Mouse (Mus musculus) liver, embryonic 16.5 days (tissue): ENCODE measurements around the gene Hormad1. TPM values are rescaled to one million over a fixed set of nuclear protein-coding genes. Genes with fewer than 3 reads are reported as not detected.
"Not testable (repeated sequence)": the region's sequence is repeated elsewhere in the genome, so short reads cannot be mapped to it uniquely, and the experiment has no call there.

Experiments
- ATAC-seq: fragments of 200-750 bp; cut with Nextera tagmentation; 2 replicates; pipeline ENCODE4 v1.8.0; 2017; ENCODE audit warnings: low read depth, mild to moderate bottlenecking, moderate number of reproducible peaks, moderate library complexity
- H3K27ac ChIP-seq: fragments of 300-500 bp; sonication (generic); 2 replicates; pipeline ENCODE4 v1.5.1; 2014; ENCODE audit warnings: mild to moderate bottlenecking, low read length
- H3K27me3 ChIP-seq: fragments of 300-500 bp; sonication (generic); 2 replicates; pipeline ENCODE4 v1.6.1; 2014; ENCODE audit warnings: low read depth, low read length, mixed read lengths; ENCODE audit not compliant: control insufficient read depth, insufficient read depth
- H3K36me3 ChIP-seq: fragments of 300-500 bp; sonication (generic); 2 replicates; pipeline ENCODE4 v1.6.1; 2014; ENCODE audit warnings: mild to moderate bottlenecking; ENCODE audit not compliant: control insufficient read depth, insufficient read depth
- H3K4me1 ChIP-seq: fragments of 300-500 bp; sonication (generic); 2 replicates; pipeline ENCODE4 v1.6.1; 2014; ENCODE audit warnings: low read depth, low read length, mixed read lengths; ENCODE audit not compliant: control insufficient read depth
- H3K4me2 ChIP-seq: fragments of 300-500 bp; sonication (generic); 2 replicates; pipeline ENCODE4 v1.6.1; 2014; ENCODE audit warnings: low read depth, low read length, mixed read lengths
- H3K4me3 ChIP-seq: fragments of 300-500 bp; sonication (generic); 2 replicates; pipeline ENCODE4 v1.5.1; 2014; ENCODE audit warnings: low read depth, mild to moderate bottlenecking, low read length
- H3K9ac ChIP-seq: fragments of 300-500 bp; sonication (generic); 2 replicates; pipeline ENCODE4 v1.6.1; 2014; ENCODE audit warnings: low read depth, low read length
- H3K9me3 ChIP-seq: fragments of 300-500 bp; sonication (generic); replicated peaks from 2 replicates; pipeline ENCODE4 v1.6.1; 2016; ENCODE audit warnings: low read length; ENCODE audit not compliant: control insufficient read depth
- WGBS: fragments of 180-500 bp; shearing (Covaris S2); extraction: QIAGEN DNeasy Blood & Tissue Kit; methylation state at CpG from one replicate; pipeline ENCODE4 v1.1.7; 2014; ENCODE audit not compliant: insufficient replicate concordance; 5-methylcytosine and 5-hydroxymethylcytosine counted together
- polyA plus RNA-seq: library from polyadenylated mRNA; unstranded; fragments of >200 nt; fragmentation: Nextera tagmentation; extraction: Ambion mirVana; gene quantifications from 2 replicates; pipeline ENCODE4 v1.2.1, GENCODE M21; 2015

Hormad1 gene
- polyA plus RNA-seq, 1 experiment from 2014 or later = not detected

- not testable (repeated sequence) for H3K4me3 ChIP-seq, H3K9me3 ChIP-seq, H3K27me3 ChIP-seq, H3K4me1 ChIP-seq, H3K9ac ChIP-seq, H3K27ac ChIP-seq, H3K36me3 ChIP-seq, H3K4me2 ChIP-seq, ATAC-seq
- 28% methylated on average over 2 of the region's 2 CpGs for WGBS
Observed at GRCm38 (mm10) chr3:95541186-95541585, 18.3 kb upstream of the Hormad1 start.

DNA sequence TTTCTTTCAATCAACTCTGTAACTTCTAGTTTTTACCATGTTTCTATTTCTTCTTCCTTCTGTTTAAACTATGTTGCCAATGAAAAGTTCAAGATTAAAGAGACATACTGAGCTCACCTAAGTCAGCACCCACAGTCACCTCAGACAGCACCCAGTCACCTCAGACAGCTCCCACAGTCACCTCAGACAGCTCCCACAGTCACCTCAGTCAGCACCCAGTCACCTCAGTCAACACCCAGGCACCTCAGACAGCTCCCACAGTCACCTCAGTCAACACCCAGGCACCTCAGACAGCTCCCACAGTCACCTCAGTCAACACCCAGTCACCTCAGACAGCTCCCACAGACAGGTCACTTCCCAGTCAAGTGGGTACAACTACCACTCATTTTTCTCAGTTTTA is 17.3 kb upstream of the Hormad1 start:
- ATAC-seq = no peak
- H3K9ac ChIP-seq = no peak overlapping the region
- H3K4me1 ChIP-seq = no peaks in the 10 kb centered on the region
- no peak overlapping the region for H3K4me2 ChIP-seq
- no peaks in the 10 kb centered on the region; the same call in 1 of the 2 replicates for H3K27me3 ChIP-seq
- no peaks in the 10 kb centered on the region for H3K9me3 ChIP-seq
- no peak overlapping the region for H3K4me3 ChIP-seq
- no peaks in the 10 kb centered on the region for H3K36me3 ChIP-seq
- H3K27ac ChIP-seq = no peak overlapping the region

GRCm38 (mm10) chr3:95542981-95543380 is 16.5 kb upstream of the Hormad1 start:
- no peaks in the 10 kb centered on the region for H3K36me3 ChIP-seq
- no peak overlapping the region for H3K4me2 ChIP-seq
- no peak overlapping the region for H3K4me3 ChIP-seq
- no peaks in the 10 kb centered on the region; the same call in 1 of the 2 replicates for H3K27me3 ChIP-seq
- H3K27ac ChIP-seq = no peak overlapping the region
- no peak overlapping the region for H3K9ac ChIP-seq
- H3K4me1 ChIP-seq = no peaks in the 10 kb centered on the region
- no peaks in the 10 kb centered on the region for H3K9me3 ChIP-seq
- ATAC-seq = no peak
- WGBS = 70% methylated on average over 7 of the region's 7 CpGs

- H3K4me3 ChIP-seq = no peak overlapping the region
- no peaks in the 10 kb centered on the region for H3K36me3 ChIP-seq
- no peaks in the 10 kb centered on the region for H3K9me3 ChIP-seq
- no peaks in the 10 kb centered on the region for H3K27me3 ChIP-seq
- no peak for ATAC-seq
- H3K9ac ChIP-seq = no peak overlapping the region
- H3K4me2 ChIP-seq = no peak overlapping the region
- H3K4me1 ChIP-seq = no peaks in the 10 kb centered on the region
- H3K27ac ChIP-seq = no peak overlapping the region
- 77% methylated on average over 1 of the region's 1 CpGs for WGBS
Observed at GRCm38 (mm10) chr3:95550176-95550575, 9.3 kb upstream of the Hormad1 start.

DNA sequence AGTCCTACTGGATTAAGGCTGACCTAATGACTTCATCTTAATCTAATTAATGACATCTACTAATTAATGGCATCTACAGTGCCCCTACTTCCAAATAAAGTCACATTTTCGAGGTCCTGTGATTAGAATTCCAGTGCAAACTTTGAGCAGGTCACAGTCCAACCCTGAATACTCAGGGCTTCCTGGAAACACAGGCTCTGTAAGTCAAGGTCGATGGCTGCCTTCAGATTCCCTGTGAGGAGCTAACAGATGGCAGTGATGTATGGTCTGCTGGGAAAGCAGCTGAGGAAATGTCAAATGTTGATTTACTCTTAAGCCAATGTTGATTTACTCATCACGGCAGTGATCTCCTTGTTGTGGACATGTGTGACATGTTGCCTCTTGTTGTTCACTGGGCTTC is 5.5 kb upstream of the Hormad1 start:
- ATAC-seq = no peak
- H3K9ac ChIP-seq = no peak overlapping the region
- no peaks in the 10 kb centered on the region for H3K9me3 ChIP-seq
- no peak overlapping the region for H3K4me2 ChIP-seq
- no peak overlapping the region for H3K27ac ChIP-seq
- no peak overlapping the region for H3K4me3 ChIP-seq
- H3K27me3 ChIP-seq = no peaks in the 10 kb centered on the region
- WGBS = 42% methylated on average over 3 of the region's 3 CpGs
- no peaks in the 10 kb centered on the region for H3K36me3 ChIP-seq
- no peaks in the 10 kb centered on the region for H3K4me1 ChIP-seq

- Histone ChIP-seq H3K4me2 (no peak overlapping the region), H3K4me3 (no peak overlapping the region), H3K27me3 (no peaks in the 10 kb centered on the region), H3K27ac (no peak overlapping the region), H3K4me1 (no peaks in the 10 kb centered on the region), H3K9ac (no peak overlapping the region), H3K36me3 (no peaks in the 10 kb centered on the region), H3K9me3 (no peaks in the 10 kb centered on the region)
- 80% methylated on average over 3 of the region's 3 CpGs for WGBS
- ATAC-seq = no peak
Observed at GRCm38 (mm10) chr3:95560738-95561137, 1.3 kb downstream of the Hormad1 start.

DNA sequence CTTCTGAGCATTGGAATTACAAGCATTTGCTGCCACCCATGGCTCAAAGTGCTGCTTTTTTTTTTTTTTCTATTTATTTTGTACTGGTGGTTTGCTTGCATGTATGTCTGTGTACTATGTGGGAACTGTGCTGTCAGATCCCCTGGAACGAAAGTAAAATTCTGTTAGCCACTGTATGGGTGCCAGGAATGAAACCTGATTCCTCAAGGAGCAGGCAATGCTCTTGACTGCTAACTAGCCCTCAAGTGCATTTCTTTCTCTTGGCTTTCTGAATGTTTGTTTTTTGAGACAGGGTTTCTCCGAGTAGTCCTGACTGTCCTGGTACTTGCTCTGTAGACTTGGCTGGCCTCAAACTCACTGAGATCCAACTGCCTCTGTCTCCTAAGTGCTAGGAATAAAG is 2.3 kb downstream of the Hormad1 start:
- H3K4me1 ChIP-seq = no peaks in the 10 kb centered on the region
- no peak overlapping the region for H3K27ac ChIP-seq
- H3K27me3 ChIP-seq = no peaks in the 10 kb centered on the region
- H3K9me3 ChIP-seq = no peaks in the 10 kb centered on the region
- no peak overlapping the region for H3K9ac ChIP-seq
- H3K4me2 ChIP-seq = no peak overlapping the region
- 60% methylated on average over 2 of the region's 2 CpGs for WGBS
- H3K4me3 ChIP-seq = no peak overlapping the region
- ATAC-seq = no peak
- H3K36me3 ChIP-seq = no peaks in the 10 kb centered on the region

DNA sequence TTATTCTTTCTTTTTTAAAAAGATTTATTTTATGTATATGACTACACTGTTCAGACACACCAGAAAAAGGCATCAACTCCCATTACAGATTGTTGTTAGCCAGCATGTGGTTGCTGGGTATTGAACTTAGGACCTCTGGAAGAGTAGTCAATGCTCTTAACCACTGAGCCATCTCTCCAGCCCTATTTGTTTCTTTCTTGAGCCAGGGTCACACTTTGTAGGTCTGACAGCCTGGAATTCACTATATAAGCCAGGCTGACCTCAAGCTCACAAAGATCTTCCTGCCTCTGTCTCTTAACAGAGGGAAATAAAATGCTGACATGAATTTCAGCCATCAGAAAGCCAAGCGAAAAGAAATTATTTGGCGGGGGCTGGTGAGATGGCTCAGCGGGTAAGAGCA is 10.1 kb downstream of the Hormad1 start:
- 84% methylated on average over 3 of the region's 3 CpGs for WGBS
- Histone ChIP-seq H3K27me3 (no peaks in the 10 kb centered on the region), H3K36me3 (no peaks in the 10 kb centered on the region), H3K27ac (no peak overlapping the region), H3K9me3 (no peaks in the 10 kb centered on the region), H3K4me3 (no peak overlapping the region), H3K4me2 (no peak overlapping the region), H3K4me1 (no peaks in the 10 kb centered on the region), H3K9ac (no peak overlapping the region)
- no peak for ATAC-seq

GRCm38 (mm10) chr3:95587754-95588603 is 28.5 kb downstream of the Hormad1 start:
- H3K27ac ChIP-seq = peak overlapping the region; percentile 98
- H3K4me3 ChIP-seq = peak overlapping the region; percentile 98
- peak overlapping the region; percentile 85 for H3K9ac ChIP-seq
- H3K36me3 ChIP-seq = peaks cover 8% of the 10 kb centered on the region
- H3K4me2 ChIP-seq = peak overlapping the region; percentile 89
- H3K27me3 ChIP-seq = no peaks in the 10 kb centered on the region
- ATAC-seq = peak; percentile 7
- no peaks in the 10 kb centered on the region for H3K9me3 ChIP-seq
- H3K4me1 ChIP-seq = peaks cover 7% of the 10 kb centered on the region
- 44% methylated on average over 8 of the region's 8 CpGs for WGBS
